Mouse (Mus musculus): ENCODE measurements around the gene Fbxw11.
"Not testable (repeated sequence)": the region's sequence is repeated elsewhere in the genome, so short reads cannot be mapped to it uniquely, and the experiment has no call there.

The Fbxw11 gene

GRCm38 (mm10) chr11:32671480-32671879, 29.0 kb downstream of the Fbxw11 start:
- no peak for DNase-seq (ENCODE audit: low spot score in 2 of 2)

GRCm38 (mm10) chr11:32676777-32677176, 34.3 kb downstream of the Fbxw11 start:
- peak; percentile 66 to 70 for DNase-seq (ENCODE audit: low spot score in 2 of 2)

GRCm38 (mm10) chr11:32677811-32678210, 35.3 kb downstream of the Fbxw11 start:
- no peak for DNase-seq (ENCODE audit: low spot score in 2 of 2)

- not testable (repeated sequence) for DNase-seq (ENCODE audit: low spot score in 2 of 2)
These were observed 36.6 kb downstream of the Fbxw11 start for GRCm38 (mm10) chr11:32679091-32679490.

GRCm38 (mm10) chr11:32680014-32680413, 37.5 kb downstream of the Fbxw11 start:
- DNase-seq (ENCODE audit: low spot score in 2 of 2): no peak

GRCm38 (mm10) chr11:32681192-32681795, 38.8 kb downstream of the Fbxw11 start:
- DNase-seq (ENCODE audit: low spot score in 2 of 2): no peak

GRCm38 (mm10) chr11:32682335-32683102, 40.0 kb downstream of the Fbxw11 start:
- no peak for DNase-seq (ENCODE audit: low spot score in 2 of 2)

GRCm38 (mm10) chr11:32684690-32685254, 42.2 kb downstream of the Fbxw11 start:
- no peak for DNase-seq (ENCODE audit: low spot score in 2 of 2)

GRCm38 (mm10) chr11:32688245-32688855, 45.8 kb downstream of the Fbxw11 start:
- no peak for DNase-seq (ENCODE audit: low spot score in 2 of 2)

- no peak for DNase-seq (ENCODE audit: low spot score in 2 of 2)
These were observed 47.0 kb downstream of the Fbxw11 start for GRCm38 (mm10) chr11:32689510-32689909.

GRCm38 (mm10) chr11:32692834-32693233, 50.3 kb downstream of the Fbxw11 start:
- DNase-seq (ENCODE audit: low spot score in 2 of 2): no peak

- DNase-seq (ENCODE audit: low spot score in 2 of 2): peak in 1 of 2 experiments; percentile 47
These were observed 51.1 kb downstream of the Fbxw11 start for GRCm38 (mm10) chr11:32693431-32694141.

- not testable (repeated sequence) for DNase-seq (ENCODE audit: low spot score in 2 of 2)
These were observed 51.9 kb downstream of the Fbxw11 start for GRCm38 (mm10) chr11:32694322-32695003.

GRCm38 (mm10) chr11:32696446-32697090, 54.0 kb downstream of the Fbxw11 start:
- DNase-seq (ENCODE audit: low spot score in 2 of 2): no peak

- DNase-seq (ENCODE audit: low spot score in 2 of 2): no peak
These were observed 55.2 kb downstream of the Fbxw11 start for GRCm38 (mm10) chr11:32697695-32698094.

- DNase-seq (ENCODE audit: low spot score in 2 of 2): no peak
These were observed 57.5 kb downstream of the Fbxw11 start for GRCm38 (mm10) chr11:32699913-32700493.

- DNase-seq (ENCODE audit: low spot score in 2 of 2): no peak
These were observed 59.0 kb downstream of the Fbxw11 start for GRCm38 (mm10) chr11:32701566-32701965.

GRCm38 (mm10) chr11:32704241-32704890, 61.8 kb downstream of the Fbxw11 start:
- DNase-seq (ENCODE audit: low spot score in 2 of 2): no peak

GRCm38 (mm10) chr11:32706406-32706993, 64.0 kb downstream of the Fbxw11 start:
- DNase-seq (ENCODE audit: low spot score in 2 of 2): no peak
